Mouse (Mus musculus) heart, adult 2 months (tissue): ENCODE results near the gene Lrig3.

Experiments
- CTCF ChIP-seq: fragments of 200-600 bp; IDR thresholded peaks from 2 replicates; pipeline ENCODE4 v1.8.1; 2022; ENCODE audit warnings: antibody characterized with exemption, mild to moderate bottlenecking, moderate library complexity
- POLR2A ChIP-seq: fragments of 200-500 bp; IDR thresholded peaks from 2 replicates; pipeline ENCODE4 v1.6.1; 2011; ENCODE audit warnings: mild to moderate bottlenecking, low read depth, low read length, control low read depth; ENCODE audit not compliant: insufficient read depth

DNA sequence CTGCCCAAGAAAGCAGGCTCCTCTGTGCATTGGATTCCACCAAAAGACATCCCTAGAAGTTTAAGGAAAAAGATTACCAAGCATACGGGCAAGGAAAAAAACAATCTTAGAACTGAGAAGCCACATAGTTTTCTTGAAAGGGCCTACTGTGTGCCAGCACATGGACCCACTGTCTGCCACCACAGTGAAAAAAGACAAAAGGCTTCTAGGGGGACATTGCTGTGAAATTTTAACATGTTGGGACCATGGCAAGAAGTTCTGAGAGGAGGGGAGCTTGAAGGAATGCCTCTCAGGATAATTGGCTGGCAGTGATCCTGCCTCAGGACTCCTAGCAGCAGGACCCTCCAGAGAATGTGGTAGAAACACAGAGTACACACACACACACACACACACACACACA is 19.8 kb downstream of the Lrig3 start:
- TF ChIP-seq CTCF (no peak), POLR2A (no peak)
